Mouse (Mus musculus): ENCODE data around the gene Stard13.

DNA sequence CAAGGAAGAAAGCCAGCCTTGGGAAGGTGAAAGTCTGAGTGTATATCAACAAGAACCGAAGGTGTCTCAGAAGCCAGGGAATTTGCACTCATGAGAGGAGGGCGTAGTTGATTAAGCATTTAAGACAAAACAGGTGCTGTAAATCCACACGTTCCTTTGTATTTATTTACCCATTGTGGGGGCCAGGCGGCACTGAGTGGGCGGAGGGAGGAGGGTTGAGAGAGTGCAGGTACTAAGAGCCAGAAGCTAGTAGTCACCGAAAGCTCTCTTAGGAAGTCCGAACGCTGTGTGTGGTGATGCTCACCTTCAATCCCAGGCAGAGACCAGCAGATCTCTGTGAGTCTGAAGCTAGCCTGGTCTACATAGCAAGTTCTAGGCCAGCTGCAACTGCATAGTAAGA, 147.9 kb downstream of the Stard13 start:
- TF ChIP-seq POLR2A (IDR thresholded peaks at IDR 0.05; ENCODE audit: insufficient read depth, low read length) = no peak
- no peak for TF ChIP-seq CTCF (IDR thresholded peaks at IDR 0.05; ENCODE audit: low read depth, low read length)
